Mouse (Mus musculus) T-helper 17 cell (primary cell): ENCODE measurements around the gene Tbc1d16.

Experiments used
- in situ Hi-C, 2 experiments: fragments of 300-600 bp; cut with MboI, MseI; formaldehyde crosslinking; loops; 1 replicate in 1 of 2; 2 replicates in 1 of 2; pipeline ENCODE4 v1.15.1; 2025; ENCODE audit warnings: high pct_unique_total_duplicates in 2 of 2

Tbc1d16 gene

GRCm38 (mm10) chr11:119208870-119209370 lies 19.4 kb downstream of the Tbc1d16 start:
- in situ Hi-C loops, result loop anchor here in 1 of 2 experiments (5.0 kb wide), 1 partner anchor 78 kb away; no protein-coding TSS in a partner anchor

GRCm38 (mm10) chr11:119207986-119208385 lies 20.3 kb downstream of the Tbc1d16 start:
- in situ Hi-C loops, result loop anchor here in 1 of 2 experiments (5.0 kb wide), 1 partner anchor 79 kb away; no protein-coding TSS in a partner anchor

DNA sequence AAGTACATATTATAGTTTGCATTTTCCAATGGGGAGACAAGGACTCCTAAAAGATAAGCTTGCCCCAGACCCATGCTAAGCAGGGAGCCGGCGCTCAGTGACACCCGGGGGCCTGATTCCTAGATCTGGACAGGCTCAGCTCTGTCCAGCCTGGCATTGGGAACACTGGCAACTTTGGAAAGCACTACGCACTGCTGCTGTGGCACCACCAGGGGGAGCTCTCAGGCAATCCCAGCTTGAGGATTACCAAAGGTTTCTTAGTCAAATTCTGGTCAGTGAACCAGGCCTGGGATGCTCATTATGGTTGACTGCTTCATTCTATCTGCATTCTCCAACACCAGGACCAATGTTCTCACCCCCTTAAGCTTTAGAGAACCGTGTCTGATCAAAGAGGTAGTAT lies 21.7 kb downstream of the Tbc1d16 start:
- in situ Hi-C loops, result loop anchor here in 1 of 2 experiments (5.0 kb wide), 1 partner anchor 81 kb away; no protein-coding TSS in a partner anchor

DNA sequence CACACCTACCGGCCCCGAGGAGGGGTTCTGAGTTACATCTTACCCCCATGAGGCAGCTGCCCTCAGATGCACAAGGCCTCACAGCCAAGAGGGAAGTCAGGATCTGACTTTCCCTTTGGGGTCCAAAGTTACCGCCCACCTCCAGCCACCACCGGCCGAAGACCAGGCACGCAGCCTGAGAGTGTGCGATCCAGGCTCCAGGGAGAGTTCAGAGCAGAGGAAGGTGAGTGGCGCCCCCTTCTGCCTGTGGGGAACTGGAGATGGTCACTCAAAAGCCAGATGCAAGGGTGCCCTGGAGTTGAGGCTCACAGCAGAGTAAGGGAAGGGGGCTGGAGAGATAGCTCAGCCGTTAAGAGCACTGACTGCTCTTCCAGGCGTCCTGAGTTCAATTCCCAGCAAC lies 22.6 kb downstream of the Tbc1d16 start:
- in situ Hi-C loops, result loop anchor here in 1 of 2 experiments (5.0 kb wide), 1 partner anchor 82 kb away; no protein-coding TSS in a partner anchor

DNA sequence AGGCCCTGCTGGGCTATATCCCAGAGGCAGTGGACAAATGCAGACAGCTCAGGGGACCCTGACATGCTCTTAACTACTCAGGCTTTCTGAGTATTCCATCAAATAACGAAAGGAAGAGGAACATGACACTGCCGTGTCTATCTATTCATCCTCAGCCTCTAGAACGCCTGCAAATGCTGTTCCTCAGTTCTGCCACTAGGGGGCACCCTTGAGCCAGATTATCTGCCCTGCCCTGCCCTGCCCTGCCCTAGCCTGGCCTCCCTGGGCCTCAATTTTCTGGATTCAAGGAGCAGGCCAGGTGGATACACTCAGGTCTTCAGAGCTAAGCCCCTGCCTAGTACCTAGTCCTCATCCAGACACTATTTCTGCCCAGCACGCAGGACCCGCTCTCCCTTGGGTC lies 24.9 kb downstream of the Tbc1d16 start:
- in situ Hi-C loops, result no loop called here

GRCm38 (mm10) chr11:119199233-119199601 lies 29.1 kb downstream of the Tbc1d16 start:
- in situ Hi-C loops, result loop anchor here in 1 of 2 experiments (5.0 kb wide), 1 partner anchor 102 kb away; no protein-coding TSS in a partner anchor

- in situ Hi-C loops, result loop anchor here in 1 of 2 experiments (5.0 kb wide), 1 partner anchor 101 kb away; no protein-coding TSS in a partner anchor
Measured at GRCm38 (mm10) chr11:119198564-119199232, 29.6 kb downstream of the Tbc1d16 start.

DNA sequence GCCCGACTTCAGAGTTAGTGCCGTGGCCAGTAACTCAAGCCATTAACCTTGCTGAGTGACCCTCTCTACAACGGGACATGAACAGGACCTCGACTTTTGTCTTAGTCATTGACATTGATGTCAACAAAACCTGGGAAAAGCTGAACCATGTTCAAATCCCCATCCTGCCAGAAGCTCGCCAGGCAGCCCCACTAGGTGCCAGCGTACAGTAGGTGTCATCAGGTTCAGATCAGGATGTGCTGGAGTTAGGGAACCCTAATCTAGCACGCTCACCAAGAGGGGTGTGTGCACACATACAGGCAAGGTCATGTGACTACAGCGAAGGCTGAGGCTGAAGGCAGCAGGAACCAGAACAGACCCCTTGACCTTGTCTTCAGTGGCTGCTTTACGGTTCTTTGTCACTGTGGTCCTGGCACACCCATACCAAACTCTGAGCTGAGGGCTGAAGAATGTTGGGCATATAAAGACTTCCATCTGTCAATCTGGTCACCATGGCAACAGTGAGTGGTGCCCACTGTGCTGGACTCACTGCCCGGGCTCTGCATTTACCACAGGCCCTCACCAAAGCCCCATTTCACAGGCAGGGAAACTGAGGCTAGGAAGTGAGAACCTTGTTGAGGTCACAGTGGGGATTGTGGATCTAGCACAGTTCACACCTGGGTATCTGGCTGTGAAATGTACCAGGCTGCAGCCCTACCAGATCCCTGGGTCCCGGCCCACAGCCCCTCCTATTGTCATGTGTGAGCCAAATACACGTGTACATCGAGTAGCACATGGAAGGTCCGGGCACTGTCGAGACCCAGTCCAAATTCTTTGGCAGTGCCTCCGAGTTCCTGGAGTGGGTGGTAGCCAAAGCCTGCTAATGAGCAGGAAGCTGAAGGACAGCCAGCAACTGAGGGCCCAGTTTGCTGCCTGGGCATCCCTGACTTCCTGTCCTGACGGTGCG lies 30.4 kb downstream of the Tbc1d16 start:
- in situ Hi-C loops, result loop anchor here in 1 of 2 experiments (5.0 kb wide), 1 partner anchor 101 kb away; no protein-coding TSS in a partner anchor

- in situ Hi-C loops, result loop anchor here in 1 of 2 experiments (5.0 kb wide), 2 partner anchors 100 to 160 kb away; no protein-coding TSS in a partner anchor
Measured at GRCm38 (mm10) chr11:119192605-119193004, 35.7 kb downstream of the Tbc1d16 start.

- in situ Hi-C loops, result loop anchor here in 1 of 2 experiments (5.0 kb wide), 2 partner anchors 100 to 160 kb away; no protein-coding TSS in a partner anchor
Measured at GRCm38 (mm10) chr11:119192176-119192575, 36.1 kb downstream of the Tbc1d16 start.

DNA sequence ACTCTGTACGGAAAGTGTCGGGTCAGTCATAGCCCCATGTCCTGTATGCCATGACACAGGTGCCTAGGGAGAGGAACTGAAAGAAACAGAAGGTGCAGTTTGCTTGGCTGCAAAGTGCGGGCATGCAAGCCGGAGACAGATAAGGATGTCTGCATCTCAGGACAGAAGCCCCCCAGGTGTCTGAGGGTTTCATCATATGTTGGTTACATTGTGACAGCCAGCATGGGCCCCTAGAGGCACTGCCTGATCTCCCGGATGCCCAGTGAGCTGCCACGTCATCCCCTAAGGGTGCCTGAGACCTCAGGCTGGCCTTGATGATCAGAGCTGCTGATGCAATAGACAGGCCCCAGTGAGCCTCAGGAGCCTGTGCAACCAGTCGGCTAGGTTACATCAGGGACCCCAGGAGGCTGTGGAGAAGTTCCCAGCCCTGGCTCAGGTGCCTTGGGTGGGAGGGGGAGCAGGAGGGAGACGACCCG lies 36.7 kb downstream of the Tbc1d16 start:
- in situ Hi-C loops, result loop anchor here in 1 of 2 experiments (5.0 kb wide), 2 partner anchors 99 to 159 kb away; no protein-coding TSS in a partner anchor

- in situ Hi-C loops, result loop anchor here in 1 of 2 experiments (5.0 kb wide), 2 partner anchors 98 to 158 kb away; no protein-coding TSS in a partner anchor
Measured at GRCm38 (mm10) chr11:119190498-119190897, 37.8 kb downstream of the Tbc1d16 start.

- in situ Hi-C loops, result loop anchor here in 1 of 2 experiments (5.0 kb wide), 1 partner anchor 37 kb away; no protein-coding TSS in a partner anchor
Measured at GRCm38 (mm10) chr11:119189319-119189718, 39.0 kb downstream of the Tbc1d16 start.

DNA sequence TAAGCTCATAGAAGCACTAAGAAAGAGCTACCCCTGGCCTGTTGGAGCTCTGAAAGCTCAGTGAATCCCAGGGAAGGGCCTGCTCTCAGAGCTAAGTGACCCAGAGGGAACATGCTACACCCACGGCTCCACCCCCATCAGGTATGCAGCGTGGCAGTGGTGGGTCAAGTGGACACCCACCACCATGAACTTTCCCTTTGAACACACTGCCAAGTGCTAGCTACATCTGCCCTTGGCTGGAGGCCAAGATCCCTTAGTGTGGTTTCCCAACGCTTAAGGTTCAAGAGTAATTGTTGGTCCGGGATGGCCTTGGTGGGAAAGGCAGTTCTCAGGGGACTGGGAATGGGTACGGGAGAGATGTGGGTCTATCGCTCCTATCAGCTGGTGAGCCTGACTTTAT lies 39.9 kb downstream of the Tbc1d16 start:
- in situ Hi-C loops, result loop anchor here in 1 of 2 experiments (5.0 kb wide), 1 partner anchor 36 kb away; no protein-coding TSS in a partner anchor

DNA sequence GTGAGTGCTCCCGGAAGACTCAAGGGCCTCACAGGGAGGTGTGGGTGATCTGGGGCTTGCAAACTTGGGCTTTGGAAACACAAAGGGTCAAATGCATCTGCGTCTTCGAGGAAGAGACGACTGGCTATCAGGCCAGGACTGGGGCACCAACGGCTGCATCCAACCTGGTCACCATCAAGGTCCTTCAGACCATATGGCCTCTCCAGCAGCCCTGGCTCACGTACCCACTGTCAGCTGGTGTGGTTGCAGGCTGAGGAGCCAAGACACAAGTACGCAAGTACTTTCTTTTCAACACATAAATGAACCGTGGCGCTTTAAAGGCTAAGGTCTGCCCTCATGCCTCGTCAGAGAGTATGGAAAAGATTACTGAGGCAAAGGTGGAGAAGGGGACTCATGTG lies 40.5 kb downstream of the Tbc1d16 start:
- in situ Hi-C loops, result loop anchor here in 1 of 2 experiments (5.0 kb wide), 1 partner anchor 35 kb away; no protein-coding TSS in a partner anchor

DNA sequence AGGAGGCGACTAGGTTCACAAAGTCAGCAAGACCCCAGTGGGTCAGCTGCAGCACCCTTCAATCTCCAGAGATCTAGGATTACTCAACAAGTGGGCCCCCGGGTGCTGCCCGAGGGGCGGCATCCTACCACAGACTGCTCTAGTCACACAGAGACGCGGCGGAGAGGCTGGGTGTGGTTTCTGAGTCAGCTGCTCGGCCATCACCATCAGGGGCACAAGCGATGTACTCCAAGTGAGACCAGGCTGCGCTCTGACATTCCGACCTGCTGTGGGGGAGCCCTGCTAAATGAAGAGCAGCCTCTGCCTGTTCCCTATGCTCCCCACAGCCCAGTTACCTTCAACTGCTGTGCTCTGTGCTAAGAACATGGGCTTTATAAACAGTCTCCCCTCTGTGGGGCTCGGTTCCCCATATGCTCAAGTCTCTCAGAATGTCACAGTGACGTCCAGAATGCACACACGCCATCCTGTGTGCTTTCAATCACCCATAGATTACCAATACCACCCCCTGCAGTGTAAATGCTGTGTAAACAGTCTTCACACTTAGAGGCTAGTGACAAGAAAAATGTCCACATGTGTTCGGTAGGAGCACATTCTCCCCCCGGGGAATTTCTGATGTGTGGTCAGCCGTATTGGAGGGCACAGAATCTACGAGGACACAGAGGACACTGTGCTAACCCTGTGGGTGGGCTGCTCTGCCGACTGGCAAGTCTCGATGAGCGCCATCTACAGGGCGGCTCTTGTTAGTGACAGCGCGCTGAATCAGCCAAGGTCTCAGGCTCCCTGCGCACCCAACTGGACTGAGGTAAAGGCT lies 41.1 kb downstream of the Tbc1d16 start:
- in situ Hi-C loops, result loop anchor here in 1 of 2 experiments (5.0 kb wide), 1 partner anchor 35 kb away; no protein-coding TSS in a partner anchor

DNA sequence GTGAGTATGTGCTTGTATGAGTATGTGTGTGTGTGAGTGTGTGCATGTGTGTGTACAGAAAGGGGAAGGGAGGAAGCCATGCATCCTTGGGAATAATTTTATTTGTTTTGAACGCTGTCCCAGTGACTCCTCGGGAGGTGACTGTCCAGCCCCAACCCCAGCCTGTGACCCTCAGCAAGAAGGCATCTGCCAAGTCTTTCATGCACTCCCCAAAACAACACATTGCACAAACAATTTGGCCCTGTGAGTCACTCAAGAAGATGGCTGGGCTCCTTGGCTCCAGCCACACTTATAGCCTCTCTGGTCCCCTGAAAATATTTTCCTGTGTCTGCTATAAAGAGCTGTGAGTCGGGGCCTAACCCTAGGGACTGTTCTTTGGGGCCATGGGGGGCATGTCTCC lies 41.9 kb downstream of the Tbc1d16 start:
- in situ Hi-C loops, result loop anchor here in 1 of 2 experiments (5.0 kb wide), 1 partner anchor 34 kb away; no protein-coding TSS in a partner anchor

DNA sequence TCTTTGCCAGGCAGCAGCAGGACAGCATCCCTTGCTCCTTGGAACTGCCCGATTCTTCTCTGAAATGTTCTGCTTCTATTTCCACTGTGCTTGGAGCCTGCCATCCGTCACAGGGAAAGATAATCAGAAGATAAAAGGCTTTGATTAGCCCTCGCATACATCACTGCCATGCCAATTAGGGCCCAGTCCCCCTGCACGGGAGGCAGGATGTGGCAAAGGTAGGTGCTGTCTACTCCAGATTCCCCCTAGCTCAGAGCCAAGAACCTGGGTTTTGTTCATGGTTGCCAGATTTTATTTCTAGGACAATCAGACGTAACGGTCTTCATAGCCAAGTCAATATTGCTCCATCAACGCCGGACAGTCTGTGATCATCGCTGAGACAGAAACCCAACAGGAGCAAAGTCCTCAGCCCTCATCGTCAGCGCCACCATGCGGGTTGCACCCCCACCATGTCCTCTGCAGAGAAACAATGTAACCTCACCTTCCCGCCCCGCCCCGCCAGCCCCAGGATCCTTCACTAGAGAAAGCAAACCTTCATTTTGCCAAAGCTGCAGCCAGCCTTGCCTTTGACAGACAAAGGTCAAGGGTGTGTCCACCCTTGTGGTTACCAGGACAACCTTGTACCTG lies 44.5 kb downstream of the Tbc1d16 start:
- in situ Hi-C loops, result no loop called here

GRCm38 (mm10) chr11:119181861-119182395 lies 46.4 kb downstream of the Tbc1d16 start:
- in situ Hi-C loops, result no loop called here
